Mouse (Mus musculus) thymus, adult 2 months (tissue): ENCODE measurements around the gene Ncln.
"Not testable (repeated sequence)": the region's sequence is repeated elsewhere in the genome, so short reads cannot be mapped to it uniquely, and the experiment has no call there.

Experiments
- CTCF ChIP-seq: fragments of 200-500 bp; IDR thresholded peaks from 2 replicates; pipeline ENCODE4 v1.5.1; 2012; ENCODE audit warnings: mild to moderate bottlenecking, control low read depth, low read length, moderate library complexity, borderline replicate concordance; ENCODE audit not compliant: control insufficient read depth, poor library complexity, insufficient read depth; ENCODE audit errors: extremely low read depth
- POLR2A ChIP-seq: fragments of 200-500 bp; IDR thresholded peaks from 2 replicates; pipeline ENCODE4 v1.6.1; 2012; ENCODE audit warnings: mild to moderate bottlenecking, low read length, control low read depth, moderate library complexity; ENCODE audit not compliant: control insufficient read depth, poor library complexity, insufficient read depth; ENCODE audit errors: extremely low read depth

GRCm38 (mm10) chr10:81445516-81445915 lies 50.7 kb downstream of the Ncln start:
- TF ChIP-seq CTCF, POLR2A: not testable (repeated sequence)
